Mouse (Mus musculus) forebrain, embryonic 10.5 days (tissue): Measurements from ENCODE around the gene Spon1. TPM values are rescaled to one million over a fixed set of nuclear protein-coding genes. Genes with fewer than 3 reads are reported as not detected.

Experiments used
- DNase-seq: peaks from one replicate; pipeline ENCODE4 v3.0.0-alpha.2; 2017; ENCODE audit warnings: low spot score; ENCODE audit errors: extremely low spot score
- H3K27ac ChIP-seq: fragments of 300-500 bp; sonication (generic); 2 replicates; pipeline ENCODE4 v1.5.1; 2016; ENCODE audit warnings: mild to moderate bottlenecking
- H3K27me3 ChIP-seq: fragments of 300-500 bp; sonication (generic); 2 replicates; pipeline ENCODE4 v1.6.1; 2016; ENCODE audit warnings: mild to moderate bottlenecking; ENCODE audit not compliant: poor library complexity, severe bottlenecking
- H3K36me3 ChIP-seq: fragments of 300-500 bp; sonication (generic); replicated peaks from 2 replicates; pipeline ENCODE4 v1.6.1; 2016; ENCODE audit warnings: mild to moderate bottlenecking, moderate library complexity
- H3K4me1 ChIP-seq: fragments of 300-500 bp; sonication (generic); 2 replicates; pipeline ENCODE4 v1.6.1; 2016
- H3K4me3 ChIP-seq: fragments of 300-500 bp; sonication (generic); 2 replicates; pipeline ENCODE4 v1.5.1; 2016; ENCODE audit warnings: mild to moderate bottlenecking, moderate library complexity
- H3K9me3 ChIP-seq: fragments of 300-500 bp; sonication (generic); 2 replicates; pipeline ENCODE4 v1.6.1; 2016; ENCODE audit warnings: mild to moderate bottlenecking, moderate library complexity
- WGBS: fragments of 180-500 bp; shearing (Covaris S2); methylation state at CpG from one replicate; pipeline ENCODE4 v1.1.7; 2016; 5-methylcytosine and 5-hydroxymethylcytosine counted together
- polyA plus RNA-seq: library from polyadenylated mRNA; unstranded; fragments of >200 nt; fragmentation: Nextera tagmentation; extraction: Ambion mirVana; gene quantifications from 2 replicates; pipeline ENCODE4 v1.2.1, GENCODE M21; 2016

The Spon1 gene
- polyA plus RNA-seq, 1 experiment from 2014 or later = 10.3 TPM

DNA sequence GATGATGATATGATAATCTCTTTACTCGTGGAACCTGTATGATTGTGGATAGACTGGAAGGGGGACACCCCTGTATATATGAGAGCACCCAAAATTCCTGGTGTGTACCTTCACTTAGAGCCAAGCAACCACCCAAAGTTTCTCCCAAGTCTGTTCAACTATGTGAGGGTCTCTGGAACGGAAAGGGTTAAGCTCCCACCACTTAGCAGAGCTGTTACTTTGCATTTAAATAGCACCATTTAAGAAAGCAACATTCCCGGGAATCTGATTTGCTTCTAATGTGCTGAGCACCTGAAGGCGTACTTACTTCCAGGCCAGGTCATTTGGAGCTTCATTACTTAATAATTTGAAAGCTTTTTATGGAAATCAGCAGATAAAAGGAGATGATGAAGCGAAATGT is 238.4 kb downstream of the Spon1 start:
- H3K27ac ChIP-seq = no peak overlapping the region
- DNase-seq = no peak
- H3K4me3 ChIP-seq = peak overlapping the region; percentile 13; the same call in 1 of the 2 replicates
- H3K9me3 ChIP-seq = no peaks in the 10 kb centered on the region
- peaks cover 25% of the 10 kb centered on the region for H3K4me1 ChIP-seq
- peaks cover 33% of the 10 kb centered on the region for H3K27me3 ChIP-seq
- no peaks in the 10 kb centered on the region for H3K36me3 ChIP-seq
- 14% methylated on average over 5 of the region's 5 CpGs for whole genome bisulfite sequencing

DNA sequence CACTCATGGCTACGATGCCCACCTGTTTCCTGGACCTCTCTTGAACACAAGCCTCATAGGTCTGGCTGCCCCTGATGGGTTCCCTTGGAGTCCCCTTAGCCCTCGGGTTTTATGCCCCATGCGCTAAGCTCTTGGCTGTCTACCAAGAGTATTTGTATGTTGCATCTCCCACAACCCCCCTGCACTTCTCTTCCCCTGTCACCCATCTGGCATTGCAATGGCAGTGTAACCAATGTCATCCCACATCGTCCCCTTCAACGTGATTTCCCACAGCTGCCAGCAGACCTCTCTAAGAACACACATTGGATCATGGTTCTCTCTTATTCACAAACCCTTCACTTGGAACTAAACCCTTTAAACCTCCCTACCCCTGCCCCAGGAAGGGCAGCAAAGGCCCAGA is 239.7 kb downstream of the Spon1 start:
- no peak for DNase-seq
- no peaks in the 10 kb centered on the region for H3K36me3 ChIP-seq
- H3K4me3 ChIP-seq = no peak overlapping the region
- peaks cover 25% of the 10 kb centered on the region for H3K4me1 ChIP-seq
- H3K27ac ChIP-seq = no peak overlapping the region
- peaks cover 33% of the 10 kb centered on the region for H3K27me3 ChIP-seq
- WGBS = 81% methylated on average over 5 of the region's 5 CpGs
- no peaks in the 10 kb centered on the region for H3K9me3 ChIP-seq

DNA sequence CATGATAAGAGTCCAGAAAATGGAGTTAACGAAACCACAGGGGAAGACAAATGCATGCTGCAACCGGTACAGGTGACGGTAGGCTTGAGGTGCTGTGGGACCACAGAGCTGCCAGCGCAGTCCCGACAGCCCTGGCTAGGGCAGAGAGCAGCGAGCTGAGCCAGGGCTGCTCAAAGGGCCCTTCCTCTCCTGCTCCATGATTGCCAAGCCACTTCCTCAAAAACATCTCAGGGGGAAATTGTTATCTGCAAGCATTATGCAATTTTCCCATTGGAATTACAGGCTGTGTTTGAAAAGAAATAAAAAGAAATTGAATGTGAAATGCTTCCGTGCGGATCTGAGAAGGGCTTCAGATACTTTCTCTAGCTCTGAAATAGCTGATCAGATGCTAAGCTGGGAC is 240.7 kb downstream of the Spon1 start:
- DNase-seq = no peak
- H3K27ac ChIP-seq = no peak overlapping the region
- whole genome bisulfite sequencing = 89% methylated on average over 8 of the region's 8 CpGs

DNA sequence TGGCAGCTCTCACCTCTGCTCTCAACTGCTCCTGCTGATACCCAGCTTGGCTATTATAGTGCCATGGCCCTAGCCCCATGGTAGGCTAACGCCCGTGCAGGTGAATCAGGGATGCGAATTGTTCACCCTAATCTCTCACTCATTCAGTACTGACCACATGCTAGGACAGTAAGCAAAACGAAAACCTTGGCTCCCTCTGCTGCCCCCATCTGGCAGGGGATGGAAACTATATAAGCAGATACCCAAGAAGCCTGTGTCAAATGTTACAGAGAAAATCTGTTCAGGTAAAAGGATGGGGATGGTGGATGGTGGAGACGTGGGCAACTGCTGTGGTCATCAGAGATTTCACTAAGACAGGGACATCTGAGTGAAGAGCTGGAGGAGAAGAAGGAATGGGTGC is 241.8 kb downstream of the Spon1 start:
- Histone ChIP-seq H3K36me3 (no peaks in the 10 kb centered on the region), H3K4me3 (no peak overlapping the region), H3K9me3 (no peaks in the 10 kb centered on the region), H3K4me1 (peaks cover 26% of the 10 kb centered on the region), H3K27me3 (peaks cover 33% of the 10 kb centered on the region), H3K27ac (no peak overlapping the region)
- 74% methylated on average over 5 of the region's 5 CpGs for WGBS
- peak; percentile 27 for DNase-seq

More for the DNA sequence above, 240.7 kb downstream of the Spon1 start:
- Histone ChIP-seq H3K36me3 (no peaks in the 10 kb centered on the region), H3K4me3 (no peak overlapping the region), H3K4me1 (peaks cover 25% of the 10 kb centered on the region), H3K9me3 (no peaks in the 10 kb centered on the region), H3K27me3 (peaks cover 33% of the 10 kb centered on the region)

DNA sequence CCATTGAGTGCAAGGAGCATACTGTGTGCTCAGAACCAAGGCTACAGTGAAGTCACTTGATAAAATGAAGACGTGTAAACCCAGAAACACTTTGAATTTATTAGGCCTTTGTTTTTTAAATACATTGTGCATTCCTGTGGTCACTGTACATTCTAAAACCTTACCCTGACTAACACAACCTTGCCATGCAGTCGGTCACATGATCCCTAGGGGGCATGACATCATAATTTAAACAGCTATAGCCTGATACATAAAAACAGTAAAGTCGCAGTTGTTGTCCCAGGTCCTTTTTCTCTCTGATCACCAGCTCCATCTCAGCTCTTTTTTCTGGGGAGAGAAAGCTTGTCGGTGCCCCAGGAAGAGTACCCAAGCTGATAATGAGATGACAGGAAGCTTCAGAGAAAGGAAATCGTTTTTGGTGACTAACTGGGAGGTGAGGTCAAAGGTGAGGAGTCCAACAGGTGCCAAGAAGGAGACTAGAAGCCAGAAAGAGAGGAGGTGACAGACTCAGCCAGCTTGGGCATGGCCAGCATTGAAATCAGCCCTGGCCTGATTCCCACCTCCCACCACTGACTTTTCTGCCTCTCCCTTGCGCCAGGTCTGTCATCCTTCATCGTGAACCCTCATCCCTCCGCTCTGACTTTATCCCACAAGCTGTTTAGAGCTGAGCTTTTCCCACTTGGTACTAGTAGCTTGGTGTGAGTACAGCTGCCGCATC is 246.1 kb downstream of the Spon1 start:
- Histone ChIP-seq H3K36me3 (no peaks in the 10 kb centered on the region), H3K27me3 (no peaks in the 10 kb centered on the region), H3K9me3 (no peaks in the 10 kb centered on the region), H3K27ac (no peak overlapping the region), H3K4me1 (peaks cover 5% of the 10 kb centered on the region; the same call in 1 of the 2 replicates), H3K4me3 (no peak overlapping the region)
- 74% methylated on average over 9 of the region's 9 CpGs for whole genome bisulfite sequencing
- no peak for DNase-seq

DNA sequence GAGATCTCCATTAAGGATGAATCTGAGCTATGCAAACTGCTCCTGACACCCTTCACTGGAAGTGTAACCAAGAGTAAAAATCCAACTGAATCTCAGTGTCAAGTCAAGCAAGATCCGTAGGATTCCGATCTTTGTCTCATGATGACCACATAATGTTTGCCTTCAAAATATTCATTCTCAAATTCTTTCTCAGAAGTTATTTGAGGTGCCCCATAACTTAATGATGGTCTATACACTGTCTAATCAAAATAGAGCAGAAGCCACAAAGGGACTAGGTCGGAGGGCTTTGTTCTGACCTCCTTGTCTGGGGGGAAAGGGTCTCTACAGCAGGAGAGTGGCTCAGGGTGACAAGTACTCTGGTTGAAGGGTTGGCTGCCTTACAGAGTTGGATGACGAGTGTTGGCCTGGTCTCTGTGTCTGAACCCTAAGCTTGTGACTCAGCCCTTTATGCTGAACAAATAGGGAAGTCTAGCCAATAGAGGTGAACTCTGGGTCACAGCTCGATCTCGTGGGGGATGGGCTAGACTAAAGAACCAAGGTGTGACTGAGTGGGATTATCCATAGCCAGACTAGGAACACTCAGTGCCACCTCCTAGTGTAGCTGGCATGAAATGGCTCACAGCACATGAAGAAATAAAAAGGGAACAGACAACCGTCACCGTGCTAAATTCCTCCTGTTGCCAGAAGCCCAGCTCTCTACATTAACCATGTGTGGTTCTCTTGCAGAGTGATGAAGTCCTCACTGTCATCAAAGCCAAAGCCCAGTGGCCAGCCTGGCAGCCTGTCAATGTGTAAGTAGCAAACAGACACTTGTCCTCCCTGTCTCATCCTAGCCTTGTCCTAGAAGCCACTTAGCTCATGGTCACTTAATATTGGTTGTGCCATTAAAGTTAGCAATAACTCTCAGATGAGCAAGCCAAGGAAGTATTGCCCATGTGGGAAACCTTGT is 250.5 kb downstream of the Spon1 start:
- peaks cover 22% of the 10 kb centered on the region for H3K27me3 ChIP-seq
- H3K4me3 ChIP-seq = no peak overlapping the region
- no peaks in the 10 kb centered on the region for H3K9me3 ChIP-seq
- peaks cover 19% of the 10 kb centered on the region for H3K4me1 ChIP-seq
- no peak overlapping the region for H3K27ac ChIP-seq
- no peaks in the 10 kb centered on the region for H3K36me3 ChIP-seq
- DNase-seq = no peak
- WGBS = 84% methylated on average over 8 of the region's 8 CpGs

DNA sequence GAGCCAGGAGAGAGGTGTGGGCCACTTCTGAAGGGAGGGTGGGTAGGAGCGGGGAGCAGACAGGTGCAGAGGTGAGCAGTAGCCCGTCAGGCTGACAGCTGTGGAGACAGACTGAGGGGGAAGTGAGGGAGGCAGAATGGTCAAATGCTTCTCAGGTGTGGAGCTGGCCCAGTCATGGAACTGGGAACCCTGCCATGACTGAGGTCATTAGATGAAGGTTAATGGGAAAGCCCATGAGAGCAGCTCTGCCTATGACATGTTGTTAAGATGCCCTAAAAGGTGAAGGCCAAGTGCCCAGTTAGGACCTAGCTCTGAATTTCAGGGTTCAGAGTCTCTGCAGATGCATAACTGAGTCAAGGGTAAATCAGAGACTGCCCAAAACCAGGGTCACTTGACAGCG is 253.1 kb downstream of the Spon1 start:
- H3K36me3 ChIP-seq = no peaks in the 10 kb centered on the region
- 90% methylated on average over 3 of the region's 3 CpGs for WGBS
- no peak for DNase-seq
- H3K4me1 ChIP-seq = peaks cover 14% of the 10 kb centered on the region
- H3K27ac ChIP-seq = no peak overlapping the region
- H3K4me3 ChIP-seq = no peak overlapping the region
- H3K27me3 ChIP-seq = peaks cover 22% of the 10 kb centered on the region
- no peaks in the 10 kb centered on the region for H3K9me3 ChIP-seq

DNA sequence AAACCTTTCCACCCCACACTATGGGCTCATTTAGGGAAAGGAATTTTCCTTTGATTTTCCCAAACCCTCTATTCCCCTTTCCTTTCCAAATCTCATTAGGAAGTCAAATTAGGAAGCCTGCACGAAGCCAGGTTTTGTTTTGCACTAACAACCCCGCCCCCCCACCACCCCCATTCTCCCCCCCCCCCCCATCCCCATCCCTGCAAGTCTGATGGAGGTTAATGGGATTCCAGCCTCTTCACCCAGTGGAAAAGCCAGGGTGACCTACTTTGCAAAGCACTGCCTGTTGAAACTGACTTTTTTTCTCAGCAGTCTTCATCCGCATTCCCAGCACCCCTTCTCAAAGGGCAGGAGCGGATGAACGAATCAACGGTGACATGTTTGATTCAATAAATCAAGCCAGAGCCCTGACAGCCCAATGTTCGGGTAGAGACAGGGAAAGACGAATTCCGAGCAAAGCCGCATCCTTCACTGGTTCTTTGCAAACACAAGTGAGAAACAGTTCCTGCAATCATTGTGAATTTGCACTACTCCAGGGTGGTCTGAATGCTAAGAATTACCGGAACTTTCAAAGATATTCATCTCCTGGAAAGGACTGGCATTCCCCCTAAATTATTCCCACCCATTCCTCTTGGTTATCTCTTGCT is 254.4 kb downstream of the Spon1 start:
- 6% methylated on average over 11 of the region's 11 CpGs for WGBS
- Histone ChIP-seq H3K9me3 (no peaks in the 10 kb centered on the region), H3K4me1 (peaks cover 14% of the 10 kb centered on the region), H3K36me3 (no peaks in the 10 kb centered on the region), H3K27me3 (peaks cover 22% of the 10 kb centered on the region), H3K27ac (peak overlapping the region; percentile 63; the same call in 1 of the 2 replicates), H3K4me3 (peak overlapping the region; percentile 51)
- DNase-seq = peak; percentile 20

DNA sequence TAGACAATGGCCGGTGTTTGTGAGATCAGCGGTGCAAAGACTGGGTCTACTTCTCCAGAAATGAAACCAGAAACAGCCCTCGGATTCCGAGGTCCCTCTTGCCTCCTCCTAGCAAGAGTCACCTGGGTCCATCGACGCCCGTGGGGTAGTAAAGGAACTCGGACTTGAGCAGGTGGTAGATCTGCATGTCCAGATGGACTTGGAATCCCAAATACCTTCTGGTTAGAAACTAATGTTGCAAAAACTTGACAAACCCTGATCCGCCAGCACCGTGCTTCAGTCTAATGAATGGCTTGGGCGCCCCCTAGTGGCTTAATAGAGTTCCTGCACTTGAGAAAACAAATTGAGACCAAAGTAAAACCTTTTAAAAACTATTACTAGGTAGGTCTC is 254.9 kb downstream of the Spon1 start:
- Histone ChIP-seq H3K36me3 (no peaks in the 10 kb centered on the region), H3K9me3 (no peaks in the 10 kb centered on the region), H3K27me3 (peaks cover 22% of the 10 kb centered on the region), H3K4me1 (peaks cover 14% of the 10 kb centered on the region), H3K27ac (peak overlapping the region; percentile 63; the same call in 1 of the 2 replicates), H3K4me3 (peak overlapping the region; percentile 51)
- 4% methylated on average over 11 of the region's 11 CpGs for WGBS
- DNase-seq = peak; percentile 82

DNA sequence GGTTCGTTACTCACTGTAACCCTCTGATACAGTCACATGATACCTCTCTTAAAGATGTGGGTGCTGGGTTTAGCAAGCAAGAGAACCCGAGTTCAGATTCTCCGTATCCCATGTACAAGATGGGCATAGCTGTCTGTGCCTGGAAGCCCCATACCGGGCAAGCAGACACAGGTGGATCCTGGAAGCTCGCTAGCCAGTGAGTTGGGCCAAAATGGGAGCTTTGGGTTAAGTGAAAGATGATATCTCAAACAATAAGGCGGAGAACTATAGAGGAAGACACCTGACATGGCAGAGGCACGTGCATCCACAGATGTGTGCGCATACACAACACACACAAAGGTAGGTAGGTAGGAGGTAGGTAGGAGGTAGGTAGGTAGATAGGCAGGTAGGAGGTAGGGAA is 261.1 kb downstream of the Spon1 start:
- WGBS = 90% methylated on average over 8 of the region's 8 CpGs
- no peak overlapping the region for H3K27ac ChIP-seq
- DNase-seq = no peak
- H3K4me1 ChIP-seq = no peaks in the 10 kb centered on the region
- no peaks in the 10 kb centered on the region for H3K27me3 ChIP-seq
- no peaks in the 10 kb centered on the region for H3K9me3 ChIP-seq
- no peak overlapping the region for H3K4me3 ChIP-seq
- H3K36me3 ChIP-seq = no peaks in the 10 kb centered on the region

DNA sequence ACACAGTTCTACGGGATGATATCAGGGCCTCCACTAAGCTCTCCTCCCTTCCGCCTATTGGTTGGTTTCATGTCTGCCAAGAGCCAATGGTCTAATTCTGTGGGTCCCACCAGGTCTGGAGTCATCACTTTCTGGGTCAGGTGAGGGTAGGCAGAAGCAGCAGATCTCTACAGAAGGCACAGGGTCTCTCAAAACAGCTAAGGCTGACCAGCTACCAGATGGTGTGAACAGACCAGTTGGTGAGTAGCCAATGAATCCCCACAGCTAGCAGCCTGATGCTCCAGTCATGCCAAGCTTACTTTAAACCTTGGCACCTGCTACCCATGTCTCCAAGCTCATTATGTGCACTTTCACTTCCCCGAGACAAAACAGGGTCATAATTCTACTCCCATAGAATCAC is 261.6 kb downstream of the Spon1 start:
- Histone ChIP-seq H3K27ac (no peak overlapping the region), H3K4me3 (no peak overlapping the region), H3K9me3 (no peaks in the 10 kb centered on the region), H3K36me3 (no peaks in the 10 kb centered on the region), H3K4me1 (no peaks in the 10 kb centered on the region), H3K27me3 (no peaks in the 10 kb centered on the region)
- DNase-seq = no peak
- 90% methylated on average over 3 of the region's 3 CpGs for WGBS

DNA sequence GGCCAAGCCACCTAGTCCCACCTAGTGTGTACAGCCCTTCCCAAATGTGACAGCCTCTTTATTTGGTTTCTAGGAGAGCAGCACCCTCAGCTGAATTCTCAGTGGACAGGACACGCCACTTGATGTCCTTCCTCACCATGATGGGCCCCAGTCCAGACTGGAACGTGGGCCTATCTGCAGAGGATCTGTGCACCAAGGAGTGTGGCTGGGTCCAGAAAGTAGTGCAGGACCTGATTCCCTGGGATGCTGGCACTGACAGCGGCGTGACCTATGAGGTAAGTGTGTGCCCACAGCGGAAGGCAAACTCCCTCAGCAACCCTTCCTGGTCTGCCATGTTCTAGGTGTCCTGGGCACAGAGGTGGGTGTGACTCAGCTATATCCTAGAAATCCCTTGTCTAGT is 263.0 kb downstream of the Spon1 start:
- Histone ChIP-seq H3K36me3 (no peaks in the 10 kb centered on the region), H3K27ac (no peak overlapping the region), H3K9me3 (no peaks in the 10 kb centered on the region), H3K4me1 (no peaks in the 10 kb centered on the region), H3K27me3 (no peaks in the 10 kb centered on the region), H3K4me3 (no peak overlapping the region)
- DNase-seq = no peak
- 97% methylated on average over 5 of the region's 5 CpGs for WGBS
